Mouse (Mus musculus) macrophage (primary cell): ENCODE data around the gene Srr. TPM values are rescaled to one million over a fixed set of nuclear protein-coding genes. Genes with fewer than 3 reads are reported as not detected.

Source experiments
- H3K27ac ChIP-seq: fragments of 350-480 bp; formaldehyde crosslinking; 2 replicates; pipeline ENCODE4 v1.9.0; 2021
- H3K36me3 ChIP-seq: fragments of 350-480 bp; formaldehyde crosslinking; 2 replicates; pipeline ENCODE4 v1.9.0; 2021; ENCODE audit errors: inconsistent target
- H3K4me3 ChIP-seq: fragments of 350-480 bp; formaldehyde crosslinking; 2 replicates; pipeline ENCODE4 v1.9.0; 2021; ENCODE audit errors: inconsistent target
- H3K79me2 ChIP-seq: fragments of 350-480 bp; formaldehyde crosslinking; 2 replicates; pipeline ENCODE4 v1.9.0; 2021; ENCODE audit errors: inconsistent target
- WGBS: methylation state at CpG from one replicate; pipeline ENCODE4 v1.1.7; 2026; ENCODE audit warnings: inconsistent platforms; ENCODE audit not compliant: missing documents; 5-methylcytosine and 5-hydroxymethylcytosine counted together
- polyA plus RNA-seq: library from polyadenylated mRNA; stranded (reverse); fragments of 250-400 nt; gene quantifications from 3 replicates; pipeline ENCODE4 v1.2.4, GENCODE M21; 2018; ENCODE audit warnings: inconsistent platforms
- total RNA-seq, 78 experiments: library from RNA; depleted of rRNA; stranded (reverse); fragments of 250-400 nt; gene quantifications; 1 replicate in 9 of 78; 2 replicates in 24 of 78; 3 replicates in 43 of 78; 4 replicates in 2 of 78; pipeline ENCODE4 v1.2.4; 2018; ENCODE audit warnings: inconsistent platforms in 56 of 78

The Srr gene
- total RNA-seq (2018; cell fraction: chromatin; rRNA removed), result 10 to 100 TPM in 10 of 26 experiments, 1 to 10 TPM in 16; 1.3 to 15.1 (median 8.4) TPM
- 10 to 100 TPM in 22 of 26 experiments, 1 to 10 TPM in 4; 7.1 to 16.2 (median 11.9) TPM for total RNA-seq (2018; cell fraction: cytosol; rRNA removed)
- total RNA-seq (2018; cell fraction: nucleus; rRNA removed), result 10 to 100 TPM in 11 of 26 experiments, 1 to 10 TPM in 15; 1.8 to 20.5 (median 8.6) TPM
- polyA plus RNA-seq, result 7.6 to 19.2 TPM (median 9.3 TPM) in 3 replicates

DNA sequence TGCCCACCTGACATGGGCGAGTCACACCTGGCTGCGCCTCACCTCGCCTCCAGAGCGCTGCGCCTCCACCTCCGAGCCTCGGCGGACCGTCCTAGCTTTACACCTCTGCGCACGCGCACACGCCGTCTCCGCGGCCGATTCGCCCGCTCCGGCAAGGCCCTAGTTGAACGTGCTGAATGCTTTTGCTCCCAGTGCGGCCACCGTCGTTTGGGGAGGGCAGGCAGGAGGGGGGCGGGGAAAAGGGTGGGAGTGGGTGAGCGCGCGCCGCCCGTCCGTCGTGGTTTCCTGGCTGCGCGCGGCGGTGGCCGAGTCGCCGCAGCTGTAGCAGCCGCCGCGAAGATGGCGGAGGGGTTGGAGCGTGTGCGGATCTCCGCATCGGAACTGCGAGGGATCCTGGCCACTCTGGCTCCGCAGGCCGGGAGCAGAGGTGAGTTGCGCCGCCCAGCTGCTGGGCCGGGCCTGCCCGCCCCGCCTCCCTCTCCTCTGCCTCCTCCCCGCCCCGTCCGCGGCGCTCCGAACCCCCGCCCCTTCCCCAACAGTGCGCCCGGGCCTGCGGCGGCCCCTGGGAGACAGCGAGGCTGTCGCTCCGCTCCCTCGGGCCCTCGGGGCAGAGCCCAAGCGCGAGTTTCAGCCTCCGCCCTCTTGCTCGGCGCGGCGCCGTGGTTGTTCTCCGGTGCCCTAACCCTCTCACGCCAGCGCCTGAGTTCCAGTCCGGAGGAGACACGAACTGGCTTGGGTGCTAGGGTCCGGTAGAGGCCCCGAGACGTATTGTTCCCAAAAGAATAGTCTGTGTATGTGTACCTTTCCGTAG lies at the start of gene Srr, which contains the start of gene Smg6:
Srr (minus strand) TSS at position 372 of the 811 bp plus-strand sequence.
Smg6 (plus strand) TSS at position 247 of the 811 bp plus-strand sequence.
- peak within 1 kb of the TSS; percentile 72 for H3K4me3 ChIP-seq
- peak within 1 kb of the TSS; percentile 58 for H3K27ac ChIP-seq
- H3K36me3 ChIP-seq, result no peaks in the 10 kb centered on the region
- peaks cover 54% of the 10 kb centered on the region for H3K79me2 ChIP-seq
- 2% methylated on average over 72 of the region's 88 CpGs for WGBS

DNA sequence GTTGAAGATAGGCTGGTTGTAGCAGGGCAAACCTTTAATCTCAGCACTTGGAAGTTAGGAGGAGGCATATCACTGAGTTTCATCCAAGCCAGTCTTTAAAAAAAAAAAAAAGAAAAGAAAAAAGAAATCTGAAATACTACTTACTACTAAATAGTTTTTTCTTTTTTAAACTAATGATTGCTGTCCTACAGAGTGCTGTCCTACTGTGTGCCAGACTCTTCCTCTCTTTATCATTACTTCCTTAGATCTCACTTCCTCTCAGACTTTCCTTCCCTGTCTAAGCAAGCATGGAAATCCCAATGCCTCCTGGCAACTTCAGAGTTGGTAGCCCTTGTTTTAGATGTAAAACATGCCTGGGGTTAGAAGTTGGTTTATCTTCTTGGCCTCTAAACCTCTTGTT lies 48.9 kb upstream of the Srr start:
- no peak overlapping the region for H3K4me3 ChIP-seq
- no peaks in the 10 kb centered on the region for H3K36me3 ChIP-seq
- no peak overlapping the region for H3K27ac ChIP-seq
- no peaks in the 10 kb centered on the region for H3K79me2 ChIP-seq

DNA sequence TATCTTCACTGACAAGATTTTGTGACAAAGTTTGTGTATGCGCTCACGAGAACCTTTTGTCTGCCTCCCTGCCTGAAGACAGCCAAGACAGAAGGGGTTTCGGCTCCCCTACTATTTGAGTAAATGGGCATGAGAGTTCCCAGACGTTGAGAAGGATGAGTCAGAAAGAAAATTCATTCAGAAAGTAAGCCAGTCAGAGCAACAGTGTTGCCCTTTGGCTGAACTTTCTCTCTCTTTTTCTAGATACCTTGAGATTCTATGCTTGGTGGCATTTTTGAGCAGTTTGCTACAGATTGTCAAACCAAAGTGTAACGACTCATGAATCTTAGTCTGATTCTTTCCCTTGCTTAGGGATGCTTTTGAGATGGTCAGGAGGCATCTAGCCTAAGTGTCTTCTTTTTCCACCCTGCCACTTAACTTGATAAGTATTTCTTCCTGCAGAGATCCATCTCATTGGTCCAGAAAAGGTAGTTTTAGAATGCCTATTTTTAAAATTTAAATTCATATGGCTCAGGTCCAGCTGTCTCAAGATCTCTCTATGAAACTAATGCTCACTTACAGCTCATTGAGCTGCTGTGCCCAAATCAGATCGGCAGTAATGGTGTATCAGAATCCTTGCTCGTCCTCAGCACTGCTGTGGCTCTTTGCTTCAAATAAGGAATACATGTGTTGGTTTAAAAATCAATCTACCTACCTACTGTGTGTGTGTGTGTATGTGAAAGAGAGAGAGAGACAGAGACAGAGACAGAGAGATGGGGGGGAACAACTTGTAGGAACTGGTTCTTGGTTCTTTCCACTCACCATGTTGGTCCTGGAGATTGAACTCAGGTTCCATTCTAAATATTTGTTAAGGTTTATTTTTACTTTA lies 47.8 kb upstream of the Srr start:
- Histone ChIP-seq H3K4me3 (no peak overlapping the region), H3K27ac (no peak overlapping the region), H3K36me3 (no peaks in the 10 kb centered on the region), H3K79me2 (no peaks in the 10 kb centered on the region)
- 95% methylated on average over 7 of the region's 7 CpGs for WGBS

DNA sequence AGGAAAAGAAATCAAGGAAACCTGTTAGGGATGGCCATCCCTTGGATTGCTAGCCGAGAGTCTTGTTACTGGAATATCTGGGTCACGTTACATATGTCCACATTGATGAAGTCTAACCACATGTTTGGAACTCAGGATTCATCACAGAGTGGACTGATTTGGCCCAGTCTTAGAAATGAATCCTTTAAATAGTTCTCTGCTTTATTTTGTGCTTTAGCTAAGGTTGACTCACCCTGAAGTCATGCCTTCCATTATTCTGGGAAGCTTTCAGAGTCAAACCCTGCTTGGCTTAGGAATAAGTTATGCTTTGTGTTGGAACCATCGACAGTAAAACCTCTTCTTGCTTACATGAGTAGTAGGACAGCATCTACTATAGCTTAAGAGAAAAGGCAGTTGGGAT lies 39.8 kb upstream of the Srr start:
- H3K36me3 ChIP-seq, result no peaks in the 10 kb centered on the region
- no peaks in the 10 kb centered on the region for H3K79me2 ChIP-seq
- no peak overlapping the region for H3K27ac ChIP-seq
- H3K4me3 ChIP-seq, result no peak overlapping the region
- WGBS, result 92% methylated on average over 3 of the region's 3 CpGs

DNA sequence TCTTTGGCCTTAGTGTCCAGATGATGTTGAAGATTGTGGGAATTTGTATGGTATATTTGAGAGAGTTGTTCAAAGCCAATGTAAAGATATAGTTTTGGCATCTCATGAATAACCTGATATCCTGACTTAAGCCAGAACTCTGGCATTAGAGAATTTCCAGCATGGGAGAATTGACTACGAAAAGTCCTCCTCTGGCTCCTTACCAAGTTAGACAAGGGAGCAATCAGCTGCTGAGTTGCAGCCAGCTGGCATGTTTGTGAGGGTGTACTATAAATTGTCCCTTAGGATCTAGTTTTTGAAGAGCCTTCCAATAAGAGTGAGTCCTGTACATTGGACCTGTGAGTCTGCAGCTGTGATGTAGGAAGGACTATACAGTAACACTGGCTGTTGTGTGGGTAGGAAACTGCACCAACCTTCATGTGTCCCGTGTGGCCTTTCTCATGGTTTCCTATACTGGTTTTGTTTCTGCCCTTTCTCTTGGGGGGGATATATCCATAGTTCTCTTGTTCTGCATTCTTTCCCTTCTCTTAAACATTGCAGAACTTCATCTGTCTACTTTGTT lies 37.2 kb upstream of the Srr start:
- WGBS, result 66% methylated on average over 2 of the region's 2 CpGs
- H3K36me3 ChIP-seq, result no peaks in the 10 kb centered on the region
- no peak overlapping the region for H3K27ac ChIP-seq
- H3K79me2 ChIP-seq, result no peaks in the 10 kb centered on the region
- no peak overlapping the region for H3K4me3 ChIP-seq

DNA sequence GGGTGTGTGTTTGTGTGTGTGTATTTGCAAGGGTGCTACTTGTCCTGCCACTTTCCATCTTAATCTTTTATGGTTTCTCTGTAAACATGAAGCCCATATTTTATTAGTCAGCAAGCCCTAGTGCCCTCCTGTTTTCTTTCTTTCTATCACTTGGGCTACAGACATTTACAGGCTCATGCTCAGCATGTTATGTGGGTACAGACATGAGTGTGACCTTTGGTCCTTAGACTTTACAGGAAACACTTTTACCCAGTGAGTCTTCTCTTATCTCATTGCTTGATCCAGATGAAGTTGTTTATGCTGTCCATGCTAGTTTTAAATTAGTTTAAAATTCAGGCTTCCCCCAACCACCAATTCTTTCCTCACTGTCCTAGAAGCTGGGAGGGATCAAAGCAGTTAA lies 36.2 kb upstream of the Srr start:
- no peak overlapping the region for H3K4me3 ChIP-seq
- no peaks in the 10 kb centered on the region for H3K36me3 ChIP-seq
- no peaks in the 10 kb centered on the region for H3K79me2 ChIP-seq
- H3K27ac ChIP-seq, result no peak overlapping the region

DNA sequence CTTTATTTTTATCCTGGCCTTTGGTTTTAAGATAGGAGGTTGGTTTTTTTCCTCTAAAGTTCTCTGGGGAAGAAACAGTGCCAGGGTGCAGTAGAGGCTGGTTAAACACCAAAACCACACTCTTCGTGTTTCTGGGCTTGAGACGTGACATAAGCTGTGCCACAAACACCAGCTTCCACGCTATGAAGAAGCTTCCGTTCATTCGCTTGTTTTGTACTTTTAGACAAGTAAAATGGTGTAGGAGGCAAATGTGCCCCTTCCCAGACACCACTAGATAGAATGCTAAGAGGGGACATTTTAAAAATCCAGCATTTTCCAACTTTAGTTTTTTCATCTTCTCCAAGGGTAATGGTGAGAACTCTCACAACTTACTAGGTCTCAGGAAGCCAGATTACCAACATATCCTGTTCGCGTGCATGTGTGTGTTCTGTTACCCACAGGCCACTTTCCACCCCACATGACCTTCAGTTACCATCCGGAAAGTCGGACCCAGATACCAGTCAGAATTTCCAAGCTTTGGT lies 34.3 kb upstream of the Srr start:
- H3K36me3 ChIP-seq, result no peaks in the 10 kb centered on the region
- 30% methylated on average over 9 of the region's 9 CpGs for WGBS
- no peak overlapping the region for H3K27ac ChIP-seq
- no peak overlapping the region for H3K4me3 ChIP-seq
- H3K79me2 ChIP-seq, result no peaks in the 10 kb centered on the region

DNA sequence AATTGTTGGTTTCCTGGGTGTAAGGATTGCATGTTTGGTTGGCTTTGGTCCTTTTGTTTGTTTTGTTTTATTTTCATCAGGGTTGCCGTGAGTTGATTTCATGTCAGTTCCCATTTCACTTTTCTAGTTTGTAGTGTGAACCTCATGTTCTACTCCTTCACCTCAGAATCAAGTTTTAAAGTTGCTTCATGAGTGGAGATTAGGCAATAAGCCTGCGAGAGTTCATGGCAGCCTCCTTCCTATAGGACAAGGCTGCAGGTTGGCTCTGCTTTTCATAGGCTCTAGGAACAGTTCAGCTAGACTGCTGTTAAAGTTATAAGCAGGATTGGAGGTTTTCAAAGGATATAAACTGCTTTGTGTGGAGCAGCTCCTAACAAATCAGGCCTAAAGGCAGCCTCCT lies 33.8 kb upstream of the Srr start:
- no peak overlapping the region for H3K4me3 ChIP-seq
- H3K79me2 ChIP-seq, result no peaks in the 10 kb centered on the region
- 18% methylated on average over 2 of the region's 2 CpGs for WGBS
- no peaks in the 10 kb centered on the region for H3K36me3 ChIP-seq
- H3K27ac ChIP-seq, result no peak overlapping the region

DNA sequence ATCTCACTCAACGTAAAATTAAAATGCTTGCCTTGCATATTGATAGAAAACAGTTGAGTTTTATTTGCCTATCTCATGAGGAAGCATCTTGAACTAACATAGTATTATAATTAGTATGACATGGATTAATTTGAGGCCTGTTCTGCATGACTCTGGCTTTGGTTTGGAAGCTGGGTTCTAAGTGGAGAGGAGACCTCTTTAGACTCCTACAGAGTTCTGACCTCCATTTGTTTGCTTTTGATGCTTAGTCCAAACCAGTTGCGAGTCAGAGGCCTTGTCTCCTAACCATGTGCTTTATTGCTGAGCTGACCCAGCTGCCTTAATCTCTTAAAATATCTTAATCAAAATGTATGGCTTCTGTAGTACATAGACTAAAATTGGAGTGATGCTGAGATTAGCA lies 31.9 kb upstream of the Srr start:
- no peaks in the 10 kb centered on the region for H3K79me2 ChIP-seq
- 85% methylated on average over 2 of the region's 2 CpGs for WGBS
- no peak overlapping the region for H3K4me3 ChIP-seq
- no peaks in the 10 kb centered on the region for H3K36me3 ChIP-seq
- no peak overlapping the region for H3K27ac ChIP-seq

DNA sequence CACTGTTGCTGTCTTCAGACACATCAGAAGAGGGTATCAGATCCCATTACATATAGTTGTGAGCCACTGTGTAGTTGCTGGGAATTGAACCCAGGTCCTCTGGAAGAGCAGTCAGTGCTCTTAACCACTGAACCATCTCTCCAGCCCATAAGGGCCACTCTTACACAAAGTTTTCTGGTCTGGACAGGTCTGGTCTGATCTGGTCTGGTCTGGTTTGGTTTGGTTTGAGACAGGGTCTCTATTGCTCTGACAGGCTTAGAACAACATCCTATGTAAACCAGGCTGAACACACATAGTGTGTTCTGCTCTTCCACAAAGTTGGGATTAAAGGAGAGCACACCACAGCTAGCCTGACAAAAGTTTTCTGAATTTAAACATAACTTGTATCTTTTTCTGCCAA lies 30.3 kb upstream of the Srr start:
- H3K27ac ChIP-seq, result no peak overlapping the region
- H3K36me3 ChIP-seq, result no peaks in the 10 kb centered on the region
- H3K4me3 ChIP-seq, result no peak overlapping the region
- no peaks in the 10 kb centered on the region for H3K79me2 ChIP-seq

DNA sequence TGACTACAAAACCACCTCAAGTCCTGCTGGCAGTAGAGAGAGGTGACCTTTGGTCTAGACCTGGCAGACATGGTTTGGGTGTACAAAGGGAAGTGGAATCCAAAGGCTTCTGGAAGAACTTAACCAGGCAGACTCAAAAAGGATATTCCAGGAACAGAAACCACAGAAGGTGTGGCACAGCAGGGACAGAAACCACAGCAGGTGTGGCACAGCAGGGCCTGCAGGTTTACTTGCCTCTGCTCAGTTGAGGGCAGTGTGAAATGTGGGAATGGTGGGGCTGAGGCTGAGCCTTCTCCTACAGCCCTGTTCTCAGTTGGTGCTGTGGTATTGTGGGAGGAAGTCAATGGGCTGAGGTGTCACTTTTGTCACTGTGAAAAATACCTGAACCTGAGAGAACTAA lies 29.2 kb upstream of the Srr start:
- H3K4me3 ChIP-seq, result no peak overlapping the region
- H3K79me2 ChIP-seq, result no peaks in the 10 kb centered on the region
- H3K27ac ChIP-seq, result no peak overlapping the region
- no peaks in the 10 kb centered on the region for H3K36me3 ChIP-seq

DNA sequence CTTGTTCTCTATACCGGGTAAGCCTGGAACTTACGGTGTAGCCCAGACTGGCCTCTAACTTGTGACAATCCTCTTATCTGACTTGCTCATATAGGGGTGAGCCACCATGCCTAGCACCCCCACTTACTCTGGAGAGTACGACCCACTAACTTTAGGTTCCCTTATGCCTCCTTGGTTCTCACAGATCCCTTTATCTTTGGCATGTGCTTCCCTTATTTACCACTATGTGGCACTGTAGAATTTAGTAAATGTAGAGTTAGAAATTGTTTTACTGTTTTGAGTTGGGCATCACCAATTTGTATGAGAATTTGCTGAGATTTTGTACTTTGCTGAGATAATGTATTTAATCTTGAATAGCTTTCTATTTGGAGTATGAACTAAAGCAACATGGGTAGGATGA lies 20.6 kb upstream of the Srr start:
- H3K36me3 ChIP-seq, result peaks cover 10% of the 10 kb centered on the region; the same call in 1 of the 2 replicates
- H3K27ac ChIP-seq, result no peak overlapping the region
- 81% methylated on average over 3 of the region's 3 CpGs for WGBS
- H3K4me3 ChIP-seq, result no peak overlapping the region
- H3K79me2 ChIP-seq, result no peaks in the 10 kb centered on the region

DNA sequence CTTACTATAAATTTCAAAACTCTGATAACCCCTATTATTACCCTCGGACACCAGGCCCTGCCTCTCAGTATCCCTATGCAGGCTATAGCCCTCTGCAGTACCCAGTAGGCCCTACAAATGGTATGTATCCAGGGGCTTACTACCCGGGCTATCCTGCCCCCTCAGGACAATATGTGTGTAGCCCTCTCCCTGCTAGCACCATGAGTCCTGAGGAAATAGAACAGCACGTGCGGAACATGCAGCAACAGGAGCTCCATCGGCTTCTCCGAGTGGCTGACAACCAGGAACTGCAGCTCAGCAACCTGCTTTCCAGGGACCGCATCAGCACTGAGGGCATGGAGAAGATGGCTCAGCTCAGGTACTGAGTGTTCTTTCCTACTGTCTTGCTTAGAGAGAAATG lies 4.6 kb upstream of the Srr start:
- H3K79me2 ChIP-seq, result peaks cover 42% of the 10 kb centered on the region
- no peak overlapping the region for H3K27ac ChIP-seq
- peaks cover 10% of the 10 kb centered on the region for H3K36me3 ChIP-seq
- no peak overlapping the region for H3K4me3 ChIP-seq
- WGBS, result 98% methylated on average over 7 of the region's 7 CpGs

DNA sequence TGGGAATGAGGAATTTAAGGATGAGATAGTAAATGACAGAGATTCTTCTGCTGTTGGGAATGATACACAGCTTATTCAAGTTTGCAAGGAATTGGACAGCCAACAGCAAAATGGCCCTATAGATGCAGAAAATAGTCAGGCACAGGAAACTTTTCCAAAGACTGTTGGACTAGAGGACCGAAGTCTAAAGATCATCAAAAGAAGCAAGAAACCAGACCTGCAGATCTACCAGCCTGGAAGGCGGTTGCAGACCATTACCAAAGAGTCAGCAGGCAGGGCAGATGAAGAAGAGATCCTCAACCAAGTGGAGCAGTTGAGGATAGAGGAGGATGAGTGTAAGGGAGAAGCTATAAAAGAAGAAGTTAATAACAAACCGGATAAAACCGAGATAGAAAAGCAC lies 3.4 kb upstream of the Srr start:
- H3K4me3 ChIP-seq, result no peak overlapping the region
- peaks cover 4% of the 10 kb centered on the region; the same call in 1 of the 2 replicates for H3K36me3 ChIP-seq
- WGBS, result 88% methylated on average over 4 of the region's 4 CpGs
- peaks cover 54% of the 10 kb centered on the region for H3K79me2 ChIP-seq
- H3K27ac ChIP-seq, result no peak overlapping the region
